Mouse (Mus musculus) kidney, postnatal 0 days (tissue): Measurements from ENCODE around the gene Kctd8. TPM values are rescaled to one million over a fixed set of nuclear protein-coding genes. Genes with fewer than 3 reads are reported as not detected.
"Not testable (repeated sequence)": the region's sequence is repeated elsewhere in the genome, so short reads cannot be mapped to it uniquely, and the experiment has no call there.

Source experiments
- ATAC-seq: fragments of 200-750 bp; cut with Nextera tagmentation; replicated peaks from 2 replicates; pipeline ENCODE4 v1.8.0; 2017; ENCODE audit warnings: low read depth, moderate number of reproducible peaks, moderate TSS enrichment, moderate library complexity; ENCODE audit not compliant: low FRiP score
- DNase-seq: peaks from one replicate; pipeline ENCODE4 v3.0.0-alpha.2; 2016; ENCODE audit warnings: low spot score
- H3K27ac ChIP-seq: fragments of 300-500 bp; sonication (generic); 2 replicates; pipeline ENCODE4 v1.5.1; 2014; ENCODE audit warnings: mild to moderate bottlenecking
- H3K27me3 ChIP-seq: fragments of 300-500 bp; sonication (generic); 2 replicates; pipeline ENCODE4 v1.6.1; 2014; ENCODE audit warnings: low read length, mixed read lengths; ENCODE audit not compliant: insufficient read depth
- H3K36me3 ChIP-seq: fragments of 300-500 bp; sonication (generic); 2 replicates; pipeline ENCODE4 v1.6.1; 2014; ENCODE audit warnings: low read length, mixed read lengths; ENCODE audit not compliant: insufficient read depth
- H3K4me1 ChIP-seq: fragments of 300-500 bp; sonication (generic); replicated peaks from 2 replicates; pipeline ENCODE4 v1.6.1; 2014; ENCODE audit warnings: antibody characterized with exemption, low read length, mixed read lengths; ENCODE audit not compliant: insufficient read depth
- H3K4me2 ChIP-seq: fragments of 300-500 bp; sonication (generic); 2 replicates; pipeline ENCODE4 v1.6.1; 2014; ENCODE audit warnings: mild to moderate bottlenecking, low read length, moderate library complexity, mixed read lengths
- H3K4me3 ChIP-seq: fragments of 300-500 bp; sonication (generic); replicated peaks from 2 replicates; pipeline ENCODE4 v1.5.1; 2014; ENCODE audit warnings: low read depth, low read length
- H3K9ac ChIP-seq: fragments of 300-500 bp; sonication (generic); 2 replicates; pipeline ENCODE4 v1.6.1; 2014; ENCODE audit warnings: low read depth, low read length
- H3K9me3 ChIP-seq: fragments of 300-500 bp; sonication (generic); replicated peaks from 2 replicates; pipeline ENCODE4 v1.6.1; 2016; ENCODE audit warnings: low read length, inconsistent platforms, mixed read lengths
- CTCF ChIP-seq: IDR thresholded peaks from 2 replicates; pipeline ENCODE4 v1.5.1; 2016; ENCODE audit warnings: antibody characterized with exemption, low read depth, mild to moderate bottlenecking, moderate library complexity
- WGBS: fragments of 180-500 bp; shearing (Covaris S2); extraction: QIAGEN DNeasy Blood & Tissue Kit; methylation state at CpG from one replicate; pipeline ENCODE4 v1.1.7; 2014; 5-methylcytosine and 5-hydroxymethylcytosine counted together
- polyA plus RNA-seq: library from polyadenylated mRNA; unstranded; fragments of >200 nt; fragmentation: Nextera tagmentation; extraction: Ambion mirVana; gene quantifications from 2 replicates; pipeline ENCODE4 v1.2.1, GENCODE M21; 2015

The Kctd8 gene
- polyA plus RNA-seq, 1 experiment from 2014 or later, result 0.47 TPM

DNA sequence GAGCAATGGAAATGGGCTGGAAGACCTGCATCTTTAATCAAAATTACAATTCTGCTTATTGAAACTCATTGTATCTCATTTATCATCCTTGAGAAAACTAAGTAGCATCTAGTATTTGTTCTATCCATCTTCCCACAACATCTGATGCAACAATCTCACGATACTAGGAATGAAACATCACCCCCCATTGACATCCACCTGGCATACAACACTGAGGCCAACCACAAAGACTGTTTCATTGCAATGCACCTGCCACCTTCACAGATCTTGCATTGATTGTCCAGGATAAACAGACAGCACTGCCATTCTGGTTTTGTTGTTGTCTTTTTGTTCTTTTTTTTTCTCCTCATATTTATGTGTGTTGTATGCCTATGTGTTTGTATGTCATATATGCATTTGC is 99.5 kb downstream of the Kctd8 start:
- Histone ChIP-seq H3K9ac (no peak overlapping the region), H3K4me1 (no peaks in the 10 kb centered on the region), H3K9me3 (no peaks in the 10 kb centered on the region), H3K36me3 (no peaks in the 10 kb centered on the region), H3K27ac (no peak overlapping the region), H3K4me2 (no peak overlapping the region), H3K27me3 (no peaks in the 10 kb centered on the region), H3K4me3 (no peak overlapping the region)
- DNase-seq (no peak), ATAC-seq (no peak)
- no peak for TF ChIP-seq CTCF
- 71% methylated on average over 1 of the region's 1 CpGs for WGBS

DNA sequence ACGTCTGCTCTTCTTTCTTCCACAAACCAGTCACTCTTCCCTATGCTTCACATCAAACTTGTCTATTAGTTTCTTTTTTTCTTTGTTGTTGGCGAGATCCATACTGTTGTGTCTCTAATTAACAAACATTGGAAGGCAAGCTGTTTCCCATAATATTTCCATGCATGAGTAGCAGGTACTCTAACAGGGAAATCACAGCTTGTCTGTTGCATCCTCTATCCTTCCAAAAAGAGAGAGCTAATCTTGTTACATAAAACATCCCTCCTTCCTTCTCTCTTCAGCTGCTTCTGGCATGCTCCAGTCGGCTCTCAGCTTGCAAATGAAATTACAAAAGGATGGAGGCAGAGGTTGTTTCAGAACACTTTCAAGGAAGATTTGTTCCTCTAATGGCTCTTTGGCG is 107.9 kb downstream of the Kctd8 start:
- Histone ChIP-seq H3K27ac (no peak overlapping the region), H3K4me1 (no peaks in the 10 kb centered on the region), H3K36me3 (no peaks in the 10 kb centered on the region), H3K27me3 (no peaks in the 10 kb centered on the region), H3K4me3 (no peak overlapping the region), H3K9me3 (no peaks in the 10 kb centered on the region), H3K9ac (no peak overlapping the region), H3K4me2 (no peak overlapping the region)
- WGBS, result 67% methylated on average over 4 of the region's 4 CpGs
- DNase-seq (no peak), ATAC-seq (no peak)
- no peak for TF ChIP-seq CTCF

DNA sequence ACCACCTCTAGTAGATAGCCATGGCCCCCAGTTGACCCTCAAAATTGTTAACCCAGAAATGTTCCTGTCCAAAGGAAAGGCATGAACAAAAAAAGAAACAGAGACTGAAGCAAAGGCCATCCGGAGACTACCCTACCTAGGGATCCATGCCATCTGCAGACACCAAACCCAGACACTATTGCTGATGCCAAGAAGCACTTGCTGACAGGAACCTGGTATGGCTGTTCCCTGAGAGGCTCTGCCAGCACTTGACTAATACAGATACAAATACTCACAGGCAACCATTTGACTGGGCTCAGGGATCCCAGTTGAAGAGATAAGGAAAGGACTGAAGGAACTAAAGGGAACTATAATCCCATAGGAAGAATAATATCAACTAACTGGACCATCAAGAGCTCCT is 109.8 kb downstream of the Kctd8 start:
- H3K4me2 ChIP-seq, H3K36me3 ChIP-seq, H3K27me3 ChIP-seq, H3K4me3 ChIP-seq, H3K9me3 ChIP-seq, H3K9ac ChIP-seq, H3K27ac ChIP-seq, DNase-seq, ATAC-seq, H3K4me1 ChIP-seq: not testable (repeated sequence)
- WGBS, result 91% methylated on average over 1 of the region's 1 CpGs

DNA sequence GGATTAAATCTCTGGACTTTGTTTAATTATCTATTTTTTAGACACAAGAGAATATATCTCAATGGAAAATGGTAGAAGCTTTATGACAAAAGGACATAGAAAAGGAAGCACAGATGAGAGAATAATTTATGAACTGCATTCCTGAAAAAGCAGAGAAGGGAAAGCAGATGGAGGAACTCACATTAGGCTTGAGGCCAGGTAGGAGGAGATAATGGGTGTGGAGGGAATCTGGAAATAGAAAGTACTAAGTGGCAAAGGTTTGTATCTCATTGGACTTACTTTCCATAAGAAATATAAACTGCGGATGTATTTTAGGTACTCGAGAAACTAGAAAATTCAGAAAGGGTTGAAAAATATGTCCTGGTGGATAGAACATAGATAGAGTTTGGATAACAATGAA is 114.3 kb downstream of the Kctd8 start:
- no peaks in the 10 kb centered on the region for H3K27me3 ChIP-seq
- H3K36me3 ChIP-seq, result no peaks in the 10 kb centered on the region
- no peak overlapping the region for H3K27ac ChIP-seq
- H3K9ac ChIP-seq, result no peak overlapping the region
- DNase-seq (no peak), ATAC-seq (no peak)
- no peaks in the 10 kb centered on the region for H3K4me1 ChIP-seq
- 90% methylated on average over 2 of the region's 2 CpGs for WGBS
- H3K4me2 ChIP-seq, result no peak overlapping the region
- no peak overlapping the region for H3K4me3 ChIP-seq
- no peaks in the 10 kb centered on the region for H3K9me3 ChIP-seq
- TF ChIP-seq CTCF, result no peak

DNA sequence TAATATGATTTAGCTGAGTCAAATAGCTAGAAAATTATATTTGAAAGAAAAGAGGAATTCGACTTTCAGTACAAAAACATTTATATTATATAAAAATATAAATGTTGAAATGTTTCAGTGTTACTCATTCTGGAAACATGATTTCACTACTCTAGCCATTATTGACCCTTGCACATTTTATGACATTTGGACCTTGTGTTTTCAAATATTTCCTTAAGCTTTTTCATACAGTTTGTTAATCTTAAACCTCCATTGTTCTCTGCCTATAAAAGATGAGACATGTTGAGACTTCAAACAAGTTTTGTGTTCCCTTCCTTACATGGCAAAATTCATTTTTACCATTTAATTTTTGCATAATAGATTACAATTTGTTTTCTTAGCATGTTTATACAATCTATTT is 118.9 kb downstream of the Kctd8 start:
- no peak overlapping the region for H3K4me3 ChIP-seq
- WGBS, result 79% methylated on average over 1 of the region's 1 CpGs
- no peak for TF ChIP-seq CTCF
- ATAC-seq, result no peak
- H3K27ac ChIP-seq, result no peak overlapping the region
- DNase-seq, result no peak
- H3K9ac ChIP-seq, result no peak overlapping the region
- H3K36me3 ChIP-seq, result no peaks in the 10 kb centered on the region
- H3K4me2 ChIP-seq, result no peak overlapping the region
- no peaks in the 10 kb centered on the region for H3K27me3 ChIP-seq
- no peaks in the 10 kb centered on the region for H3K9me3 ChIP-seq
- no peaks in the 10 kb centered on the region for H3K4me1 ChIP-seq

DNA sequence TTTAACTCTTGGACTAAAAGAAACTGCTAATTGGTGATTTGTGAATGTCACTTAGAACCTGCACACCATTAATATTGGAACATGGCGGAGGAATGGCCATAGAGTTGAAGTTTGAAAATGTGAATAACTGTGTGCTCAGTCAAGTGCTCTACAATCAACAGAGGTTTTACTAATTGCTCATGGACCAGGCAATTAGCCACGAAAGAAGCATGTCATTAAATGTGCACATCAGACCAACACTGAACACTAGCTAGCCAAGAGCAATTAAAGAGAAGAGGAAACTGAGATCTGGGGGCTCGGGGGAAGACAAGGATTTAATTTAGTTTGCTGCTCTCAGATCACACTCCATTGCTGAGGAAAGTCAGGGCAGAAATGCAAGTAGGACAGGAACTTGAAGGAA is 126.3 kb downstream of the Kctd8 start:
- WGBS, result 61% methylated on average over 3 of the region's 3 CpGs
- no peak for ATAC-seq
- H3K9ac ChIP-seq, result no peak overlapping the region
- H3K27me3 ChIP-seq, result no peaks in the 10 kb centered on the region
- no peaks in the 10 kb centered on the region for H3K9me3 ChIP-seq
- no peaks in the 10 kb centered on the region for H3K36me3 ChIP-seq
- H3K4me3 ChIP-seq, result no peak overlapping the region
- H3K27ac ChIP-seq, result no peak overlapping the region
- no peak for DNase-seq
- H3K4me1 ChIP-seq, result no peaks in the 10 kb centered on the region
- TF ChIP-seq CTCF, result no peak
- H3K4me2 ChIP-seq, result no peak overlapping the region

DNA sequence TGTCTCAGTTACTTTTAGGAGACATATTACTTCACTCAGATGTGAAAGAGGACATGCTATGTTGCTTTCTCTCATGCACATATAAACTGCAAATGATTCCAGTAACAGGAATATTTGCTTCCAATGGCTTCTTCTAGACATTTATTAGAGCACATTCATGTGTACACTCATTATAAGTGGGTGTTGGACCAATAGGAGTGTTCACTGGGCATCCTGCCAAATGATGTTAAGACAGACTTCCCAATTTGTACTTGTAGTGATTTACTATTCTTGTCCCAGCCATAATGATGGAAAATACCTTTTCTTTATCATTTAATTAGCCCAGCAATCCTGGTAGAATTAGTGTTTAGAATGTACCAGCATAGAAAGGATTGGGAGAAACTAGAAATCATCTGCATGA is 132.1 kb downstream of the Kctd8 start:
- no peak overlapping the region for H3K4me3 ChIP-seq
- no peaks in the 10 kb centered on the region for H3K36me3 ChIP-seq
- no peaks in the 10 kb centered on the region for H3K27me3 ChIP-seq
- H3K4me2 ChIP-seq, result no peak overlapping the region
- H3K9ac ChIP-seq, result no peak overlapping the region
- no peak for DNase-seq
- H3K9me3 ChIP-seq, result no peaks in the 10 kb centered on the region
- no peak for TF ChIP-seq CTCF
- H3K4me1 ChIP-seq, result no peaks in the 10 kb centered on the region
- H3K27ac ChIP-seq, result no peak overlapping the region
- ATAC-seq, result no peak
